Mouse (Mus musculus) liver, postnatal 0 days (tissue): Measurements from ENCODE around the gene Elmo3. TPM values are rescaled to one million over a fixed set of nuclear protein-coding genes. Genes with fewer than 3 reads are reported as not detected.

Experiments used
- ATAC-seq: fragments of 200-750 bp; cut with Nextera tagmentation; 2 replicates; pipeline ENCODE4 v1.8.0; 2017; ENCODE audit warnings: mild to moderate bottlenecking, moderate library complexity
- DNase-seq: peaks from one replicate; pipeline ENCODE4 v3.0.0-alpha.2; 2016
- H3K27ac ChIP-seq: fragments of 300-500 bp; sonication (generic); 2 replicates; pipeline ENCODE4 v1.5.1; 2014; ENCODE audit warnings: antibody characterized with exemption, moderate library complexity, mild to moderate bottlenecking, low read depth
- H3K27me3 ChIP-seq: fragments of 300-500 bp; sonication (generic); 2 replicates; pipeline ENCODE4 v1.6.1; 2014; ENCODE audit warnings: low read length, control low read depth, mixed read lengths; ENCODE audit not compliant: insufficient read depth
- H3K36me3 ChIP-seq: fragments of 300-500 bp; sonication (generic); replicated peaks from 2 replicates; pipeline ENCODE4 v1.6.1; 2014; ENCODE audit warnings: mild to moderate bottlenecking, control low read depth, low read length, moderate library complexity, mixed read lengths; ENCODE audit not compliant: insufficient read depth
- H3K4me1 ChIP-seq: fragments of 300-500 bp; sonication (generic); 2 replicates; pipeline ENCODE4 v1.6.1; 2014; ENCODE audit warnings: antibody characterized with exemption, mild to moderate bottlenecking, control low read depth; ENCODE audit not compliant: insufficient read depth
- H3K4me2 ChIP-seq: fragments of 300-500 bp; sonication (generic); 2 replicates; pipeline ENCODE4 v1.6.1; 2014; ENCODE audit warnings: low read depth, mild to moderate bottlenecking, low read length, moderate library complexity, mixed read lengths
- H3K4me3 ChIP-seq: fragments of 300-500 bp; sonication (generic); 2 replicates; pipeline ENCODE4 v1.5.1; 2014; ENCODE audit warnings: low read depth, low read length
- H3K9ac ChIP-seq: fragments of 300-500 bp; sonication (generic); replicated peaks from 2 replicates; pipeline ENCODE4 v1.6.1; 2014; ENCODE audit warnings: mild to moderate bottlenecking, moderate library complexity
- H3K9me3 ChIP-seq: fragments of 300-500 bp; sonication (generic); 2 replicates; pipeline ENCODE4 v1.6.1; 2016; ENCODE audit warnings: mild to moderate bottlenecking, control low read depth, low read length, mixed read lengths
- CTCF ChIP-seq: sonication (generic); IDR thresholded peaks from 2 replicates; pipeline ENCODE4 v1.5.1; 2016; ENCODE audit warnings: antibody characterized with exemption, low read depth
- EP300 ChIP-seq: IDR thresholded peaks from 2 replicates; pipeline ENCODE4 v1.6.1; 2016; ENCODE audit warnings: antibody characterized with exemption, low read depth, mild to moderate bottlenecking
- WGBS: fragments of 180-500 bp; shearing (Covaris S2); extraction: QIAGEN DNeasy Blood & Tissue Kit; methylation state at CpG from one replicate; pipeline ENCODE4 v1.1.7; 2014; ENCODE audit not compliant: insufficient replicate concordance; 5-methylcytosine and 5-hydroxymethylcytosine counted together
- polyA plus RNA-seq: library from polyadenylated mRNA; unstranded; fragments of >200 nt; fragmentation: Nextera tagmentation; extraction: Ambion mirVana; gene quantifications from 2 replicates; pipeline ENCODE4 v1.2.1, GENCODE M21; 2015

Gene Elmo3
- polyA plus RNA-seq, 1 experiment from 2014 or later = 7.8 TPM

DNA sequence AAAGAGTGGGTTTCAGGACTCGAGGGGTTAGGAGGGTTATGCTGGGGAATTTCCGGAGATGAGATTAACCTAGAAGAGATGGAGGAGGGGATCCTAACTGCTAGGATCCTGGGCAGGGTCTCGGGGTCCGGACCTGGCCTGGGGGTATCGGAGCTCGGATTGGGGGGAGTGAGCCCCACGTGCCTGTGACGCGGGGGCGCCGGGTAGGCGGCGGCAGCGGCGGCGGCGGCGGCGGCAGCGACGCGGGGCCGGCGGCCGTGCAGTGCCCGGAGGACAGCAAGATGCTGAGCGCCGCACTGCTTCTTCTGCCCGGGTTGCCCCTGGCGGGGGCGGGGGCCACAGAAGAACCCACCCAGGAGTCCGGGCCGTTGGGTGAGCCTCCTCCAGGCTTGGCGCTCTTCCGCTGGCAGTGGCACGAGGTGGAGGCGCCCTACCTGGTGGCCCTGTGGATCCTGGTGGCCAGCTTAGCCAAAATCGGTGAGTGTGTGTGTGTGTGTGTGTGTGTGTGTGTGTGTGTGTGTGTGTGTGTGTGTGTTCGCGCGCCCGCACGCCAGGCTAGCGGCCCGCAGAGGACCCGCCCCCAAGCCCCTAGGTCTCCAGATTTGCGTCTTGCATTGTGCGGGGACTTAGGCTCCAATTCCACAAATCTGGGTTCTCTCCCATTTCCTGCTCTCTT is 43.8 kb downstream of the Elmo3 start:
- ATAC-seq (no peak), DNase-seq (peak; percentile 19)
- peak overlapping the region; percentile 63 for H3K4me3 ChIP-seq
- H3K4me2 ChIP-seq = peak overlapping the region; percentile 83
- H3K36me3 ChIP-seq = no peaks in the 10 kb centered on the region
- TF ChIP-seq EP300 (no peak), CTCF (no peak)
- H3K9ac ChIP-seq = peak overlapping the region; percentile 38
- peaks cover 43% of the 10 kb centered on the region for H3K27me3 ChIP-seq
- H3K27ac ChIP-seq = no peak overlapping the region
- WGBS = 2% methylated on average over 24 of the region's 48 CpGs
- peaks cover 39% of the 10 kb centered on the region for H3K4me1 ChIP-seq
- no peaks in the 10 kb centered on the region for H3K9me3 ChIP-seq

DNA sequence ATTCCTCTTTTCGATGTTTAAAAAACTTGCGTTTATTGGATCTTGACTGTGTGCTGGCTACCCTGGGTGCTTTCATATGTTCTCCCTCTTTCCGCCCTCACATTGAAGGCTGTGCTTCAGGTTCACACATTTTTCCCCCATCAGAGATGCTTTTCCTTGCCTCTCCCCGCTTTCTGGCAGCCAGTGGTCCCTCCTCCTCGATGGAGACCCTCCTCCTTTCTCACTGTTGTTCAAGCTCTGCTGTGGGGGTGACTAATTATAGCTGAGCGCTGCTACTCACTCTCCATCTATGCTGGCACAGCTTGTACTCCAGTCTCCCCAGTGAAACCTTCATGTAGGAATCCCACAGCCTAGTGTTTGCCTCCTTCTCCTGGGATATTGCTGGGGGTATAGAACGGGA is 44.8 kb downstream of the Elmo3 start:
- peaks cover 43% of the 10 kb centered on the region for H3K27me3 ChIP-seq
- H3K4me2 ChIP-seq = no peak overlapping the region
- no peaks in the 10 kb centered on the region for H3K36me3 ChIP-seq
- 56% methylated on average over 7 of the region's 7 CpGs for WGBS
- H3K4me3 ChIP-seq = no peak overlapping the region
- H3K9ac ChIP-seq = no peak overlapping the region
- DNase-seq (no peak), ATAC-seq (no peak)
- no peaks in the 10 kb centered on the region for H3K9me3 ChIP-seq
- TF ChIP-seq CTCF (no peak), EP300 (no peak)
- H3K27ac ChIP-seq = no peak overlapping the region
- peaks cover 33% of the 10 kb centered on the region for H3K4me1 ChIP-seq

DNA sequence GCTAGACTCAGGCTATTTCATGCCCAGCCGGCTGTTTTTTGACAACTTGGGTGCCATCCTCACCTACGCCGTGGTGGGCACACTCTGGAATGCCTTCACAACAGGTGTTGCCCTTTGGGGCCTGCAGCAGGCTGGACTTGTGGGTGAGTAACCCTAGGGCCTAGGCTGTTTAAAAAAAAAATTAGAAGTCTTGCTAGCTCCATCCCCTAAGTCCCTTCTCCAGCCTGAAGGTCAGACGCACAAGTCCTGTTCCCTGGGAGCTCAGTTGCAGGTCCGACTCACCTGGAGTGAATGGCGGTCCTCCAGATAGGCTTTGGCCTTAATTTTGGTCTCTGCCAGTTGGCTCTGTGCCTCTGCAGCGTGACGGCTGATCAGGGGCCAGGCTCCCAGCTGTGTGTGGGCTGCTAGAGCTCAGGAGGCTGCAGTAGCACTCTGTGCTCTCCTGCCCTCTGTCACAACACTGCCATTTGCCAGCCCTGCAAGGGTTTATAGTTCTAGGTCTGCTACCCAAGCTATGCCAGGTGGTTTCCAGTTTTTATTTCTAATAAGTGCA is 48.3 kb downstream of the Elmo3 start:
- peaks cover 7% of the 10 kb centered on the region for H3K4me1 ChIP-seq
- ATAC-seq (no peak), DNase-seq (no peak)
- no peak overlapping the region for H3K9ac ChIP-seq
- 78% methylated on average over 8 of the region's 8 CpGs for WGBS
- H3K36me3 ChIP-seq = no peaks in the 10 kb centered on the region
- no peak overlapping the region for H3K4me2 ChIP-seq
- H3K27ac ChIP-seq = no peak overlapping the region
- H3K4me3 ChIP-seq = no peak overlapping the region
- TF ChIP-seq CTCF = no peak
- TF ChIP-seq EP300 = no peak
- H3K27me3 ChIP-seq = peaks cover 27% of the 10 kb centered on the region
- H3K9me3 ChIP-seq = no peaks in the 10 kb centered on the region

DNA sequence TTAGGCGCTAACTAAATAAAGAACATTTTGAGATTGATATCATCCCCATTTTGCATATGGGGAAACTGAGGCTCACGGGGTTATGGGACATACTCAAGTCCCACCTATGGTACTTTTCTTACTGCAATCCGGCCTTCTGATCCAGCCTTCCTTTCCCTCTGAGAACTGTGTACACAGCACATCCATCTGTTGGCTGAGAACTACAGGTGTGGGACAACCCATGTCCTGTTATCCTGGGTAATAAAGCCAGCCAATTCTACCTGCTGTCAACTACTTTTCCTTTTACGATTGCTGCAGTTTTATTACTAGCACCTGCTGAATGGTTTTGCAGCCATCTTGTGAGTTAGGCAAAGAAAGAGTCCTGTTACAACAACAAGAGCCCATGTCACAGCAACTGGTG is 49.1 kb downstream of the Elmo3 start:
- ATAC-seq (no peak), DNase-seq (no peak)
- Histone ChIP-seq H3K9me3 (no peaks in the 10 kb centered on the region), H3K27ac (no peak overlapping the region; the same call in 1 of the 2 replicates), H3K4me3 (no peak overlapping the region), H3K27me3 (peaks cover 20% of the 10 kb centered on the region), H3K4me1 (no peaks in the 10 kb centered on the region), H3K36me3 (no peaks in the 10 kb centered on the region), H3K9ac (no peak overlapping the region), H3K4me2 (no peak overlapping the region)
- TF ChIP-seq CTCF (no peak), EP300 (no peak)
- 73% methylated on average over 4 of the region's 4 CpGs for WGBS

DNA sequence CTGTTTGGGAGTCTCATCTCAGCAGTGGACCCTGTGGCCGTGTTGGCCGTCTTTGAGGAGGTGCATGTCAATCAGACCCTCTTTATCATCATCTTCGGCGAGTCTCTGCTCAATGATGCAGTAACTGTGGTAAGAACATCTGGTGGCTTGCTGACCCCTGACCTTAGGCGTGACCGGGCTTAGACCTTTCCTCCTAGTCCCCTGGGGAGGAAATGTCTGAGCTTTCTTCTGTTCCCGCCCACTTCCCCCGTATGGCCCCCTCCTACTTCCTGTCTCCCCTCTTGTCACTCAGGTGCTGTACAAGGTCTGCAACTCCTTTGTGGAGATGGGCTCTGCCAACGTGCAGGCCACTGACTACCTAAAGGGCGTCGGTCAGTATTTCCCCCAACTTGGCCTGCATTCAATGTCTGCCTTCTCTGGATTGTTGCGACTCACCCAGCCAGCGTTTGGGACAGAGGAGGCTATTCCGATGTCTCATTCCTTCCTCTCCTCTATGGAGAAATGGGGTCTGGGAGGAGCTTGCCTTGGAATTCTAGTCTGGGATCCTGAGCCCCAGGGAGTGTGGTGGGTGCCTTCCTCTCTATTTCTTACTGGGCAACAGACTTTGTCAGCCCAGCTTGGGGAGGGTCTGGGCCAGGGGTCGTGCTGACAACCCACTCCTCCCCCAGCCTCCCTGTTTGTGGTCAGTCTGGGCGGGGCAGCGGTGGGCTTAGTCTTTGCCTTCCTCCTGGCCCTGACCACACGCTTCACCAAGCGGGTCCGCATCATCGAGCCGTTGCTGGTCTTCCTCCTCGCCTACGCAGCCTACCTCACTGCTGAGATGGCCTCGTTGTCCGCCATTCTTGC is 50.0 kb downstream of the Elmo3 start:
- WGBS = 67% methylated on average over 26 of the region's 26 CpGs
- Histone ChIP-seq H3K4me1 (no peaks in the 10 kb centered on the region), H3K4me3 (no peak overlapping the region), H3K27ac (no peak overlapping the region; the same call in 1 of the 2 replicates), H3K9ac (no peak overlapping the region), H3K27me3 (peaks cover 12% of the 10 kb centered on the region), H3K36me3 (no peaks in the 10 kb centered on the region), H3K4me2 (no peak overlapping the region), H3K9me3 (no peaks in the 10 kb centered on the region)
- DNase-seq = peak; percentile 37
- no peak for ATAC-seq
- TF ChIP-seq EP300 (no peak), CTCF (no peak)

DNA sequence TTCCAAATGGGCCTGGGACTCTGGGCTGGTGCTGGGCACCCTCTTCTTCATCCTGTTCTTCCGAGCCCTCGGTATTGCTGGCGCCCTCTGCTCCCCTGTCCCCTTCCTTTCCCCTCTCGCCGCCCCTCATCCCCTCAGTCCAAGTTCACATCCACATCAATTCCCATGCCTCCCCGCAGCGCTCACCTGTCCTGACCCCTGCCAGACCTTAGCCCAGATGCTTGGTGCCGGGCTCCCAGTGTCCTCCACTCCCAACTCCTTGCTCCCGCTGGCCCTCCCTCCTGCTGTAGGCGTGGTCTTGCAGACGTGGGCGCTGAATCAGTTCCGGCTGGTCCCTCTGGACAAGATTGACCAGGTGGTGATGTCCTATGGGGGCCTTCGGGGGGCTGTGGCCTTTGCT is 51.3 kb downstream of the Elmo3 start:
- Histone ChIP-seq H3K27ac (no peak overlapping the region), H3K36me3 (no peaks in the 10 kb centered on the region), H3K9ac (no peak overlapping the region), H3K9me3 (no peaks in the 10 kb centered on the region), H3K4me3 (no peak overlapping the region), H3K4me1 (no peaks in the 10 kb centered on the region), H3K4me2 (no peak overlapping the region), H3K27me3 (0 out of 2 replicates have a peak, but pooled peaks cover 2% of the 10 kb centered on the region)
- ATAC-seq = no peak
- WGBS = 85% methylated on average over 14 of the region's 14 CpGs
- no peak for DNase-seq
- TF ChIP-seq CTCF (no peak), EP300 (no peak)
